Mouse (Mus musculus) Muller cell, postnatal 12 days (primary cell): ENCODE results near the gene Kirrel2.

Source experiments
- DNase-seq: peaks from one replicate; pipeline ENCODE4 v3.0.0-alpha.2; 2015; ENCODE audit errors: inconsistent ontology term

Gene Kirrel2

DNA sequence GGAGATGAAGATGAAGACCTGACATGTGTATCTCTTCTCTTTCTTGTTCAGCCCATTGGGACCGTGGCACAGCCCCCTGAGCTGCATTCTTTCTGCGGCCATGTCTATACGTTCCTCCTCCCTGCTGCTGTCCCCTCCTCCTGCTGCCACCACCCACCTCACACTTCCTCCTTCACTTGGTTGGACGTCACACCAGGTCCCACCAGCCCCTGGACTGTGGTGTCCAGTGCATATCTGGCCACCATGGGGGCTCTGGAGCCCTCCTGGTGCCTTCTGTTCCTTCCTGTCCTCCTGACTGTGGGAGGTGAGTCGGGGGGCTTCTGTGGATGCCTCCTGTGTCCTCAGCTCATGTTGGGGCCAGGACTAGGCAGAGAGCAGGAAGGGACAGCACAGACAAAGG, 43.9 kb downstream of the Kirrel2 start, which contains the start of gene Tyrobp:
TSS of gene Tyrobp (plus strand) at position 165 of the 400 bp plus-strand sequence.
- no peak for DNase-seq

DNA sequence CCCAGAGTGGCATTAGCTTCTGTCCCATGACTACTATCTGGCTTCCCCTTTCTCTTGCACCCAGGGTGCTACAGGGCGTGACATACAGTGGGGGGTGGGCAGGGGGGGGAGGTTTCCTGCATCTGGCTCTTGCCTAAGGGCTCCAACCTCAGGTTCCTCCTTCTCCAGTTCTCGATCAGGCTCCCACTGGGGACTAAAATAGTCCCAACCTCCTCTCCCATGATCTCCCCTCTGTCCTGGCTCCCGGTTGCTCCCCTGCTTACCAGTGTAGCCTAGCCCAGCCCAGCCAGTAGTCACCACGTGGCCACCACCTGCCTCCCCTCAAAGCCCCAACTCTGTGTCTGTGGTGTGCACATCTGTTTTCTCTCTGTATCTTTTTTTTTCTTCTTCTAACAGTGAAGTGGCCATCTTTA, 44.7 kb downstream of the Kirrel2 start:
- no peak for DNase-seq

DNA sequence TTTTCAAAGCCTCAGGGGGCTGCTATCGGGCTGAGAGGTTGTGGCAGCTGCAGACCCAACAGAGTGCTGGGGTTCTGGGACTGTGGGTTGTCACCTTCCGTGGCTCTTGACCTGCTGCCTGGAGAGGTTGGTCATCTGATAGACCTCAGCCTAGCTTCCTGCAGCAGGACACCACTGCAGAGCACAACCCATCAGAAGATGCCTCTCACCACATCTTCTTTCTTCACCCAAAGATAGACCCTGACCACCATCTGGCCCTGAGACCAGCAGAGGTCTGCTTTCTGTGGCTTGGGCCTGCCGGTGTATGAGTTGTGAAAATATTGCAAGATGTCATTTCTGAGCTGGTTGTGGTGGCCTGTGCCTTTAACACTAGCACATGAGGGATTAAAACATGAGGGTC, 46.5 kb downstream of the Kirrel2 start:
- DNase-seq = no peak

DNA sequence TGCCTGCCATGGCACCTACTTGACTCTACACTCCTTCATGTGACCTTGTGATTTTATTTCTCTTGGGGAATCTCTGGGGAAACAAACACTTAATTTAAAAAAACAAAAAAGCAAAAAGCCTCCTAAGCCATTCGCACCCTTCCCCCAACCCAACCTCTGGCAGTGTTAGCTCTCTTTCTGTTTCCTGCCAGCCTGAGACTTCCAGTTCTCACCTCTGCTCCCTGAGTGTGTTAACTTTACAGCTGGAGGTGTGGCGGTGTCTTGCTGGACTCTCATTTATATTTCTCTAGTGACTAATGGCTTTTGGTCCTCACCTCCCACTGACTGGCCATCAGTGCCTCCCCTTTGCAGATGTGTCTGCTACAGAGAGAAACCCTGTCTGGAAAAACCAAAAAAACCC, 47.7 kb downstream of the Kirrel2 start:
- DNase-seq = no peak

DNA sequence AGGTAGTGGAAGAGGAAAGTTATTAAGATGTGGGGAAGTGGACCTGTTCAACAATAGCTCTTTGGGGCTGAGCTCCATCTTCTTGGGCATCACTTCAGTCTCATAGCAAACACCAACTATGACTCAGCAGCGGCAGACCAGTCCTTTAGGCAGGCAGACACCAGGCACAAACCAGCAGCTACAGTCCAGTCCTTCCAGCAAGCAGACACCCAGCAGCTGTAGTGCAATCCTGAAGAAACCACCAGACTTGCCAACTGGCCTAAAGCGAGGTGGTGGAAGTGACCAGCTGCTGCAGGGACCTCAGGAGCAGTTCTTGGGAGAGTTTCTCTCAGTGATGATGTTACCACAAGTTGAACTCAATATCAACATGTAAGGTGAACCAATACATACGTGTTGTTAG, 48.9 kb downstream of the Kirrel2 start:
- DNase-seq = no peak

DNA sequence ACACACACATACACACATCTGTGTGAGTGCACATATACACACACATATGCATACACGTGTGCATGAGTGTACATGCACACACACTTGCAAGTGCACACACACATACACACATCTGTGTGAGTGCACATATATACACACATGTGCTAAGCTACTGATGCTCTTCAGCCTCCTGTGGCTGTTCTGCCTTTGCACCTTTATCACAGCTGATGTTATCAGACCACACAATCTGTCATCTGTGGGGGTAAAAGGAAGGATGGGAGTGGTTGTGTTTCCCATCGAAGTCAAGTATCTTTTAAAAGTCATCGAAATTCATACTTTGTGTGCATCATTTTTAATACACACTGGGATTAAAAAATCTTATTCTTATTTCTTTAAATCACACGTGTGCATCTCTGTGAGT, 55.1 kb downstream of the Kirrel2 start:
- DNase-seq = no peak

DNA sequence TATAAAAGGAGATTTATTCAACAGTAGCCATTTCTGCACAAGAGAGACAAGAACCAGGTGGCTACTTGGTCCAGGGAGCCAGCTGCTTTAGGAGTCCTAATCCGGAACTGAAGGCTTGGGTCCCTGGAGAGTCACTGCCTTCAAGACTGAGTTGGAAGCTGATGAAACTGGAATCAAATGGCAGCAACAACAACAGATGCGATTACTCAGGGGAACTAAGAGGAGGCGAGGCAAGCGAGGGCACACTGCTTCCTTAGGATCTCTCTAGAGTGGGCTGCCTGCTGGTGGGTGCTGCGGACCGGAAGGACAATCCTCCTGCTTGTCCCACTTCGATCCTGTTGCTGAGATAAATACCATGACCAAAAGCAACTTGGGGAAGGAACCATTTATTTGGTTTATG, 57.8 kb downstream of the Kirrel2 start:
- no peak for DNase-seq
